Mouse (Mus musculus) layer of hippocampus, adult 6 months (tissue): Measurements from ENCODE around the gene Gm7233. TPM values are rescaled to one million over a fixed set of nuclear protein-coding genes. Genes with fewer than 3 reads are reported as not detected.

Source experiments
- long read RNA-seq, 2 experiments: library from polyadenylated mRNA; unstranded; transcript quantifications; one replicate each; pipeline ENCODE4 v2.0.0; 2019 to 2020
- polyA plus RNA-seq: library from polyadenylated mRNA; unstranded; fragments of <200 nt; fragmentation: Nextera tagmentation; gene quantifications from 2 replicates; pipeline ENCODE4 v1.2.3, GENCODE M21; 2021

Gene Gm7233
- polyA plus RNA-seq = not detected in 2 replicates
- long read RNA-seq, experiment 1, partial matches to known transcripts = 0 of 1 reads
- long read RNA-seq, experiment 1, other reads (novel, unspliced or antisense) = 1 of 1 reads
- long read RNA-seq, experiment 2, partial matches to known transcripts = 0 of 1 reads
- long read RNA-seq, experiment 2, other reads (novel, unspliced or antisense) = 1 of 1 reads

DNA sequence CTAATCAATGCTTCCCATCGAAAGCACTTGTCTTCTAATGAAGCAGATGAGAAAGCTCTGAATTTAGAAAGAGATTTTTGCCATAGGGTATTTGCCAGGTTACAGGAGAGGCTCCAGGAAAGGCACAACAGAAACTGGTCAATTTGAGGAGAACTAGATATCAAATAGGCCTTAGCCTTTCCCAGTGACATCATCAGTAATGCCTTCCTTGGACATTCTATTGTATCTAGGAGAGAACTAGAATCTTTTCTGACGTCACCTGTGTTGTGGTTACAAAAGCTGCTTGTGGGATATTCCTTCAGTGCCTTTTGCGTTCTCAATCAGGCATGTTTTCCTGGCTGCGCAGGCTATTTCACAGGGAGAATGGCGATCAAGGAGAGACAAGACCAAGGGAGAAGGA is at the start of gene Gm7233:
Gm7233 (plus strand) TSS at position 301 of the 400 bp plus-strand sequence.

DNA sequence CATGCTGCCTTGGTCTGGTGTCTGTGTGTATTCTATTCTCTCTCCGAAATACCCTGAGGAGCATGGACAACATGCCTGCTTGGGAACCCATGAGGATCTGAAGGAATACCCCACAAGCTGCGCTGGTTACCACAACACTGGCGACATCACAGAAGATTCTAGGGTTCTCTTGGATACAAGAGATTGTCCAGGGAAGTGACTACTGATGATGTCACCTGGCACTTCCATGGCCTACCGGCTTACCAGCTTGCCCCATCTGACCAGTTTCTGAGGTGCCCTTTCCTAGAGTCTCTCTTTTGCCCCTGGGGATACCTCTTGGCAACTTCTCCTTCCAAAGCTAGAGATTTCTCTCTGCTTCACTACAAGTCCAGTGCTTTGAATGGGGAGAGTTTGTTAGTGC is 55.5 kb downstream of the Gm7233 start, which contains the start of gene Gm8122:
Gm8122 (minus strand) TSS at position 101 of the 400 bp plus-strand sequence.

Other genes starting within 250 kb of the Gm7233 start
- not detected in 2 replicates for gene Gm8082, start 186.2 kb upstream of the Gm7233 start, polyA plus RNA-seq
- gene Gm10376, start 164.2 kb upstream of the Gm7233 start, polyA plus RNA-seq = not detected in 2 replicates
- not detected in 2 replicates for gene Gm8094, start 103.2 kb upstream of the Gm7233 start, polyA plus RNA-seq
- 0.16 TPM in 1 of 2 replicates, not detected in the other for gene Gm8104, start 79.3 kb upstream of the Gm7233 start, polyA plus RNA-seq
- gene Gm8122, start 55.4 kb downstream of the Gm7233 start, polyA plus RNA-seq = not detected in 2 replicates
- gene Gm8126, start 78.8 kb downstream of the Gm7233 start, polyA plus RNA-seq = not detected in 2 replicates
- not detected in 2 replicates for gene Gm9732, start 95.2 kb downstream of the Gm7233 start, polyA plus RNA-seq
- not detected in 2 replicates for gene Gm8127, start 114.0 kb downstream of the Gm7233 start, polyA plus RNA-seq
- gene 1700001F09Rik, start 167.9 kb downstream of the Gm7233 start, polyA plus RNA-seq = not detected in 2 replicates
- not detected in 2 replicates for gene Gm8138, start 236.5 kb downstream of the Gm7233 start, polyA plus RNA-seq